Mouse (Mus musculus) heart, embryonic 11.5 days (tissue): ENCODE measurements around the gene Baiap2l1. TPM values are rescaled to one million over a fixed set of nuclear protein-coding genes. Genes with fewer than 3 reads are reported as not detected.
A peak's percentile ranks its signal among the peaks of the same experiment; 100 is the strongest.

ENCODE experiments used
- ATAC-seq: fragments of 200-750 bp; cut with Nextera tagmentation; replicated peaks from 2 replicates; pipeline ENCODE4 v1.8.0; 2017; ENCODE audit warnings: moderate library complexity; ENCODE audit not compliant: insufficient number of reproducible peaks, low FRiP score, low TSS enrichment
- H3K27ac ChIP-seq: fragments of 300-500 bp; sonication (generic); 2 replicates; pipeline ENCODE4 v1.5.1; 2014; ENCODE audit warnings: mild to moderate bottlenecking, low read depth, low read length
- H3K27me3 ChIP-seq: fragments of 300-500 bp; sonication (generic); 2 replicates; pipeline ENCODE4 v1.6.1; 2014; ENCODE audit warnings: mild to moderate bottlenecking, low read length, mixed read lengths; ENCODE audit not compliant: control insufficient read depth, insufficient read depth
- H3K36me3 ChIP-seq: fragments of 300-500 bp; sonication (generic); 2 replicates; pipeline ENCODE4 v1.6.1; 2014; ENCODE audit warnings: mild to moderate bottlenecking, low read length, moderate library complexity, mixed read lengths; ENCODE audit not compliant: control insufficient read depth, insufficient read depth
- H3K4me1 ChIP-seq: fragments of 300-500 bp; sonication (generic); 2 replicates; pipeline ENCODE4 v1.6.1; 2014; ENCODE audit warnings: low read length; ENCODE audit not compliant: control insufficient read depth, insufficient read depth
- H3K4me2 ChIP-seq: fragments of 300-500 bp; sonication (generic); 2 replicates; pipeline ENCODE4 v1.6.1; 2014; ENCODE audit warnings: mild to moderate bottlenecking, moderate library complexity
- H3K4me3 ChIP-seq: fragments of 300-500 bp; sonication (generic); 2 replicates; pipeline ENCODE4 v1.5.1; 2014; ENCODE audit warnings: low read depth, low read length
- H3K9ac ChIP-seq: fragments of 300-500 bp; sonication (generic); 2 replicates; pipeline ENCODE4 v1.6.1; 2014; ENCODE audit warnings: mild to moderate bottlenecking, low read depth, low read length, moderate library complexity
- H3K9me3 ChIP-seq: fragments of 300-500 bp; sonication (generic); replicated peaks from 2 replicates; pipeline ENCODE4 v1.6.1; 2016; ENCODE audit warnings: low read length; ENCODE audit not compliant: control insufficient read depth
- WGBS: fragments of 180-500 bp; shearing (Covaris S2); extraction: QIAGEN DNeasy Blood & Tissue Kit; methylation state at CpG from one replicate; pipeline ENCODE4 v1.1.7; 2014; ENCODE audit not compliant: insufficient replicate concordance; 5-methylcytosine and 5-hydroxymethylcytosine counted together
- polyA plus RNA-seq: library from polyadenylated mRNA; unstranded; fragments of >200 nt; fragmentation: Nextera tagmentation; extraction: Ambion mirVana; gene quantifications from 2 replicates; pipeline ENCODE4 v1.2.1, GENCODE M21; 2014

Baiap2l1 gene
- polyA plus RNA-seq, 1 experiment from 2014 or later, result 7.8 TPM

- peak overlapping the region; percentile 68 for H3K4me3 ChIP-seq
- peak overlapping the region; percentile 81 for H3K4me2 ChIP-seq
- no peak for ATAC-seq
- 0 out of 2 replicates have a peak, but pooled peaks cover 2% of the 10 kb centered on the region for H3K4me1 ChIP-seq
- H3K36me3 ChIP-seq, result no peaks in the 10 kb centered on the region
- H3K9ac ChIP-seq, result no peak overlapping the region; the same call in 1 of the 2 replicates
- WGBS, result 8% methylated on average over 10 of the region's 10 CpGs
- H3K9me3 ChIP-seq, result no peaks in the 10 kb centered on the region
- no peak overlapping the region for H3K27ac ChIP-seq
- no peaks in the 10 kb centered on the region for H3K27me3 ChIP-seq
These were observed 643 bp upstream of the Baiap2l1 start for GRCm38 (mm10) chr5:144358592-144358917.

- no peak; the same call in 1 of the 2 replicates for ATAC-seq
- Histone ChIP-seq H3K36me3 (no peaks in the 10 kb centered on the region), H3K9ac (peak overlapping the region; percentile 67), H3K4me2 (peak overlapping the region; percentile 81), H3K4me1 (0 out of 2 replicates have a peak, but pooled peaks cover 2% of the 10 kb centered on the region), H3K9me3 (no peaks in the 10 kb centered on the region), H3K4me3 (peak overlapping the region; percentile 68), H3K27ac (peak overlapping the region; percentile 85), H3K27me3 (no peaks in the 10 kb centered on the region)
- WGBS, result 1% methylated on average over 27 of the region's 27 CpGs
These were observed 396 bp downstream of the Baiap2l1 start for GRCm38 (mm10) chr5:144357551-144357880.

GRCm38 (mm10) chr5:144356776-144357455, 996 bp downstream of the Baiap2l1 start:
- Histone ChIP-seq H3K36me3 (no peaks in the 10 kb centered on the region), H3K9me3 (no peaks in the 10 kb centered on the region), H3K4me3 (peak overlapping the region; percentile 68), H3K4me2 (peak overlapping the region; percentile 81), H3K9ac (peak overlapping the region; percentile 67), H3K4me1 (0 out of 2 replicates have a peak, but pooled peaks cover 2% of the 10 kb centered on the region), H3K27ac (no peak overlapping the region), H3K27me3 (no peaks in the 10 kb centered on the region)
- 10% methylated on average over 17 of the region's 17 CpGs for WGBS
- ATAC-seq, result no peak

- no peak for ATAC-seq
- Histone ChIP-seq H3K9ac (no peak overlapping the region), H3K27me3 (no peaks in the 10 kb centered on the region), H3K4me3 (no peak overlapping the region), H3K27ac (no peak overlapping the region), H3K36me3 (no peaks in the 10 kb centered on the region), H3K4me2 (no peak overlapping the region), H3K9me3 (no peaks in the 10 kb centered on the region), H3K4me1 (no peaks in the 10 kb centered on the region)
- 82% methylated on average over 9 of the region's 9 CpGs for WGBS
These were observed 5.5 kb downstream of the Baiap2l1 start for GRCm38 (mm10) chr5:144352250-144353047.

- Histone ChIP-seq H3K9ac (no peak overlapping the region), H3K4me1 (no peaks in the 10 kb centered on the region), H3K36me3 (no peaks in the 10 kb centered on the region), H3K27ac (no peak overlapping the region), H3K9me3 (no peaks in the 10 kb centered on the region), H3K4me3 (no peak overlapping the region), H3K4me2 (no peak overlapping the region), H3K27me3 (no peaks in the 10 kb centered on the region)
- ATAC-seq, result no peak
- 27% methylated on average over 8 of the region's 8 CpGs for WGBS
These were observed 6.7 kb downstream of the Baiap2l1 start for GRCm38 (mm10) chr5:144351185-144351584.

- Histone ChIP-seq H3K9me3 (no peaks in the 10 kb centered on the region), H3K36me3 (no peaks in the 10 kb centered on the region), H3K4me2 (no peak overlapping the region), H3K4me1 (no peaks in the 10 kb centered on the region), H3K9ac (no peak overlapping the region), H3K4me3 (no peak overlapping the region), H3K27ac (no peak overlapping the region), H3K27me3 (no peaks in the 10 kb centered on the region)
- WGBS, result 66% methylated on average over 6 of the region's 6 CpGs
- no peak for ATAC-seq
These were observed 13.3 kb downstream of the Baiap2l1 start for GRCm38 (mm10) chr5:144344592-144344991.

GRCm38 (mm10) chr5:144341085-144341484, 16.8 kb downstream of the Baiap2l1 start:
- Histone ChIP-seq H3K9me3 (no peaks in the 10 kb centered on the region), H3K27ac (no peak overlapping the region), H3K4me1 (peaks cover 5% of the 10 kb centered on the region; the same call in 1 of the 2 replicates), H3K36me3 (no peaks in the 10 kb centered on the region), H3K4me3 (no peak overlapping the region), H3K27me3 (no peaks in the 10 kb centered on the region), H3K4me2 (no peak overlapping the region), H3K9ac (no peak overlapping the region)
- no peak for ATAC-seq
- WGBS, result 79% methylated on average over 1 of the region's 1 CpGs

- no peaks in the 10 kb centered on the region for H3K36me3 ChIP-seq
- no peak overlapping the region for H3K9ac ChIP-seq
- no peaks in the 10 kb centered on the region for H3K9me3 ChIP-seq
- no peak for ATAC-seq
- H3K4me3 ChIP-seq, result no peak overlapping the region
- peaks cover 5% of the 10 kb centered on the region; the same call in 1 of the 2 replicates for H3K4me1 ChIP-seq
- WGBS, result 67% methylated on average over 1 of the region's 1 CpGs
- no peak overlapping the region for H3K27ac ChIP-seq
- no peaks in the 10 kb centered on the region for H3K27me3 ChIP-seq
- H3K4me2 ChIP-seq, result no peak overlapping the region
These were observed 19.1 kb downstream of the Baiap2l1 start for GRCm38 (mm10) chr5:144338787-144339186.
